Mouse (Mus musculus) limb, embryonic 11.5 days (tissue): ENCODE data around the gene Gnat3. TPM values are rescaled to one million over a fixed set of nuclear protein-coding genes. Genes with fewer than 3 reads are reported as not detected.

ENCODE experiments used
- polyA plus RNA-seq: library from polyadenylated mRNA; unstranded; fragments of >200 nt; fragmentation: Nextera tagmentation; extraction: Ambion mirVana; gene quantifications from 2 replicates; pipeline ENCODE4 v1.2.1, GENCODE M21; 2014

Gene Gnat3
- polyA plus RNA-seq, 1 experiment from 2014 or later: not detected

Other genes starting within 250 kb of the Gnat3 start
- gene Cd36, start 73.7 kb upstream of the Gnat3 start, polyA plus RNA-seq: 0.75 and 1.2 TPM in 2 replicates